Mouse (Mus musculus) embryonic facial prominence, embryonic 15.5 days (tissue): ENCODE data around the gene Hmg20b. TPM values are rescaled to one million over a fixed set of nuclear protein-coding genes. Genes with fewer than 3 reads are reported as not detected.
A peak's percentile ranks its signal among the peaks of the same experiment; 100 is the strongest.

Source experiments
- ATAC-seq: fragments of 200-750 bp; cut with Nextera tagmentation; 2 replicates; pipeline ENCODE4 v1.8.0; 2017; ENCODE audit warnings: low read depth, moderate TSS enrichment; ENCODE audit not compliant: insufficient number of reproducible peaks, low FRiP score, low TSS enrichment
- H3K27ac ChIP-seq: fragments of 300-500 bp; sonication (generic); replicated peaks from 2 replicates; pipeline ENCODE4 v1.5.1; 2015; ENCODE audit warnings: mild to moderate bottlenecking, inconsistent platforms
- H3K27me3 ChIP-seq: fragments of 300-500 bp; sonication (generic); 2 replicates; pipeline ENCODE4 v1.6.1; 2015; ENCODE audit warnings: inconsistent platforms
- H3K36me3 ChIP-seq: fragments of 300-500 bp; sonication (generic); 2 replicates; pipeline ENCODE4 v1.6.1; 2015; ENCODE audit warnings: mild to moderate bottlenecking, inconsistent platforms
- H3K4me1 ChIP-seq: fragments of 300-500 bp; sonication (generic); 2 replicates; pipeline ENCODE4 v1.6.1; 2015; ENCODE audit warnings: inconsistent platforms
- H3K4me2 ChIP-seq: fragments of 300-500 bp; sonication (generic); replicated peaks from 2 replicates; pipeline ENCODE4 v1.6.1; 2015; ENCODE audit warnings: mild to moderate bottlenecking, inconsistent platforms
- H3K4me3 ChIP-seq: fragments of 300-500 bp; sonication (generic); replicated peaks from 2 replicates; pipeline ENCODE4 v1.5.1; 2015; ENCODE audit warnings: mild to moderate bottlenecking, inconsistent platforms
- H3K9ac ChIP-seq: fragments of 300-500 bp; sonication (generic); 2 replicates; pipeline ENCODE4 v1.6.1; 2015; ENCODE audit warnings: inconsistent platforms
- H3K9me3 ChIP-seq: fragments of 300-500 bp; sonication (generic); replicated peaks from 2 replicates; pipeline ENCODE4 v1.6.1; 2016; ENCODE audit warnings: inconsistent platforms
- WGBS: fragments of 180-500 bp; shearing (Covaris S2); methylation state at CpG from one replicate; pipeline ENCODE4 v1.1.7; 2015; 5-methylcytosine and 5-hydroxymethylcytosine counted together
- polyA plus RNA-seq: library from polyadenylated mRNA; unstranded; fragments of >200 nt; fragmentation: Nextera tagmentation; extraction: Ambion mirVana; gene quantifications from 2 replicates; pipeline ENCODE4 v1.2.1, GENCODE M21; 2015

The Hmg20b gene
- polyA plus RNA-seq, 1 experiment from 2014 or later, result 96.1 TPM

GRCm38 (mm10) chr10:81377793-81378552, 27.7 kb upstream of the Hmg20b start, which contains the start of gene Fzr1:
Gene Fzr1, minus strand, starts transcription at chr10:81378516.
- Histone ChIP-seq H3K9me3 (no peaks in the 10 kb centered on the region), H3K27me3 (no peaks in the 10 kb centered on the region), H3K9ac (peak within 1 kb of the TSS; percentile 88), H3K36me3 (peaks cover 24% of the 10 kb centered on the region), H3K4me2 (peak within 1 kb of the TSS; percentile 77), H3K4me3 (peak within 1 kb of the TSS; percentile 74), H3K27ac (peak within 1 kb of the TSS; percentile 80), H3K4me1 (peaks cover 34% of the 10 kb centered on the region)
- 0% methylated on average over 50 of the region's 59 CpGs for WGBS
- ATAC-seq, result no peak

GRCm38 (mm10) chr10:81377362-81377664, 27.0 kb upstream of the Hmg20b start:
- H3K4me1 ChIP-seq, result peaks cover 34% of the 10 kb centered on the region
- no peaks in the 10 kb centered on the region for H3K27me3 ChIP-seq
- no peaks in the 10 kb centered on the region for H3K9me3 ChIP-seq
- 44% methylated on average over 2 of the region's 2 CpGs for WGBS
- peak overlapping the region; percentile 77 for H3K4me2 ChIP-seq
- H3K9ac ChIP-seq, result peak overlapping the region; percentile 88
- H3K4me3 ChIP-seq, result peak overlapping the region; percentile 74
- peaks cover 31% of the 10 kb centered on the region for H3K36me3 ChIP-seq
- peak overlapping the region; percentile 29 for H3K27ac ChIP-seq
- ATAC-seq, result no peak

- Histone ChIP-seq H3K9ac (peak overlapping the region; percentile 88; the same call in 1 of the 2 replicates), H3K4me2 (peak overlapping the region; percentile 77), H3K36me3 (peaks cover 37% of the 10 kb centered on the region), H3K9me3 (no peaks in the 10 kb centered on the region), H3K27me3 (no peaks in the 10 kb centered on the region), H3K4me3 (peak overlapping the region; percentile 74), H3K27ac (peak overlapping the region; percentile 29), H3K4me1 (peaks cover 30% of the 10 kb centered on the region)
- WGBS, result 25% methylated on average over 6 of the region's 6 CpGs
- no peak for ATAC-seq
These were observed 26.5 kb upstream of the Hmg20b start for GRCm38 (mm10) chr10:81376561-81377361.

GRCm38 (mm10) chr10:81375322-81375721, 25.0 kb upstream of the Hmg20b start:
- no peak overlapping the region for H3K4me2 ChIP-seq
- no peaks in the 10 kb centered on the region for H3K9me3 ChIP-seq
- no peak overlapping the region for H3K9ac ChIP-seq
- peaks cover 51% of the 10 kb centered on the region for H3K36me3 ChIP-seq
- H3K4me3 ChIP-seq, result no peak overlapping the region
- no peak overlapping the region for H3K27ac ChIP-seq
- H3K4me1 ChIP-seq, result peaks cover 30% of the 10 kb centered on the region
- no peaks in the 10 kb centered on the region for H3K27me3 ChIP-seq
- no peak for ATAC-seq
- WGBS, result 90% methylated on average over 10 of the region's 10 CpGs

GRCm38 (mm10) chr10:81367207-81367495, 16.9 kb upstream of the Hmg20b start:
- WGBS, result 78% methylated on average over 6 of the region's 6 CpGs
- no peak overlapping the region for H3K4me3 ChIP-seq
- peaks cover 28% of the 10 kb centered on the region for H3K27me3 ChIP-seq
- H3K9me3 ChIP-seq, result no peaks in the 10 kb centered on the region
- no peak for ATAC-seq
- no peak overlapping the region for H3K9ac ChIP-seq
- no peak overlapping the region for H3K4me2 ChIP-seq
- no peak overlapping the region for H3K27ac ChIP-seq
- peaks cover 61% of the 10 kb centered on the region for H3K36me3 ChIP-seq
- H3K4me1 ChIP-seq, result peaks cover 31% of the 10 kb centered on the region

- no peak for ATAC-seq
- H3K36me3 ChIP-seq, result peaks cover 56% of the 10 kb centered on the region
- WGBS, result 78% methylated on average over 6 of the region's 6 CpGs
These were observed 16.4 kb upstream of the Hmg20b start for GRCm38 (mm10) chr10:81366477-81367206.

GRCm38 (mm10) chr10:81365672-81366476, 15.6 kb upstream of the Hmg20b start, which contains the start of gene 4930404N11Rik:
Gene 4930404N11Rik, minus strand, starts transcription at chr10:81365816.
- Histone ChIP-seq H3K27me3 (peaks cover 28% of the 10 kb centered on the region), H3K4me1 (peaks cover 37% of the 10 kb centered on the region), H3K9me3 (no peaks in the 10 kb centered on the region), H3K9ac (peak within 1 kb of the TSS; percentile 15; the same call in 1 of the 2 replicates), H3K4me3 (peak within 1 kb of the TSS; percentile 34), H3K36me3 (peaks cover 52% of the 10 kb centered on the region), H3K4me2 (peak within 1 kb of the TSS; percentile 53), H3K27ac (no peak within 1 kb of the TSS)
- 0 out of 2 replicates have a peak, but pooled peaks have one; percentile 6 for ATAC-seq
- 30% methylated on average over 12 of the region's 12 CpGs for WGBS

More at GRCm38 (mm10) chr10:81366477-81367206, 16.4 kb upstream of the Hmg20b start:
- Histone ChIP-seq H3K4me3 (no peak overlapping the region), H3K4me1 (peaks cover 31% of the 10 kb centered on the region), H3K9ac (no peak overlapping the region), H3K9me3 (no peaks in the 10 kb centered on the region), H3K4me2 (no peak overlapping the region), H3K27me3 (peaks cover 28% of the 10 kb centered on the region), H3K27ac (no peak overlapping the region)

- H3K27me3 ChIP-seq, result peaks cover 28% of the 10 kb centered on the region
- 35% methylated on average over 4 of the region's 4 CpGs for WGBS
- H3K9me3 ChIP-seq, result no peaks in the 10 kb centered on the region
- H3K4me1 ChIP-seq, result peaks cover 43% of the 10 kb centered on the region
- H3K9ac ChIP-seq, result no peak overlapping the region
- no peak; the same call in 1 of the 2 replicates for ATAC-seq
- peak overlapping the region; percentile 34; the same call in 1 of the 2 replicates for H3K4me3 ChIP-seq
- H3K4me2 ChIP-seq, result peak overlapping the region; percentile 53; the same call in 1 of the 2 replicates
- H3K36me3 ChIP-seq, result peaks cover 44% of the 10 kb centered on the region
- no peak overlapping the region for H3K27ac ChIP-seq
These were observed 14.8 kb upstream of the Hmg20b start for GRCm38 (mm10) chr10:81365073-81365472.

- H3K27me3 ChIP-seq, result peaks cover 28% of the 10 kb centered on the region
- peaks cover 47% of the 10 kb centered on the region for H3K4me1 ChIP-seq
- H3K27ac ChIP-seq, result no peak overlapping the region
- H3K36me3 ChIP-seq, result peaks cover 40% of the 10 kb centered on the region
- no peak for ATAC-seq
- WGBS, result 16% methylated on average over 28 of the region's 28 CpGs
- H3K4me2 ChIP-seq, result peak overlapping the region; percentile 53
- peak overlapping the region; percentile 15; the same call in 1 of the 2 replicates for H3K9ac ChIP-seq
- H3K4me3 ChIP-seq, result peak overlapping the region; percentile 34
- H3K9me3 ChIP-seq, result no peaks in the 10 kb centered on the region
These were observed 14.4 kb upstream of the Hmg20b start for GRCm38 (mm10) chr10:81364666-81365065.
